Mouse (Mus musculus) megakaryocyte, adult 5-6 weeks (primary cell): ENCODE measurements at regions not wholly inside any gene's neighbourhood (a gene's known extent, or its start where the extent isn't known, plus 50 kb on each side); places are given as distances from the start of the nearest gene placed in this dataset.

Source experiments
- ATAC-seq: 2 replicates; pipeline ENCODE4 v1.8.0; 2016; ENCODE audit warnings: mild to moderate bottlenecking, inconsistent platforms; ENCODE audit not compliant: poor library complexity, severe bottlenecking

- ATAC-seq, result no peak
Measured at GRCm38 (mm10) chr3:56433495-56433894, 250.0 kb upstream of the Nbea start.

- ATAC-seq, result no peak
Measured at GRCm38 (mm10) chr3:56427201-56427600, 243.7 kb upstream of the Nbea start.

- no peak for ATAC-seq
Measured at GRCm38 (mm10) chr3:56397851-56398496, 214.5 kb upstream of the Nbea start.

- ATAC-seq, result no peak
Measured at GRCm38 (mm10) chr3:56393134-56393533, 209.6 kb upstream of the Nbea start.

GRCm38 (mm10) chr3:56380316-56380715, 196.8 kb upstream of the Nbea start:
- no peak for ATAC-seq

GRCm38 (mm10) chr3:56379500-56379899, 196.0 kb upstream of the Nbea start:
- no peak for ATAC-seq

- ATAC-seq, result no peak
Measured at GRCm38 (mm10) chr3:56362543-56362942, 179.0 kb upstream of the Nbea start.

GRCm38 (mm10) chr3:56357035-56357701, 173.7 kb upstream of the Nbea start:
- ATAC-seq, result no peak

- no peak for ATAC-seq
Measured at GRCm38 (mm10) chr3:56356163-56356882, 172.8 kb upstream of the Nbea start.
